Mouse (Mus musculus): Measurements from ENCODE around the gene Cutal.

Cutal gene

GRCm38 (mm10) chr2:34883190-34883589 lies 9.0 kb downstream of the Cutal start:
- in situ Hi-C loops (cut with MboI, MseI) = no loop called here

DNA sequence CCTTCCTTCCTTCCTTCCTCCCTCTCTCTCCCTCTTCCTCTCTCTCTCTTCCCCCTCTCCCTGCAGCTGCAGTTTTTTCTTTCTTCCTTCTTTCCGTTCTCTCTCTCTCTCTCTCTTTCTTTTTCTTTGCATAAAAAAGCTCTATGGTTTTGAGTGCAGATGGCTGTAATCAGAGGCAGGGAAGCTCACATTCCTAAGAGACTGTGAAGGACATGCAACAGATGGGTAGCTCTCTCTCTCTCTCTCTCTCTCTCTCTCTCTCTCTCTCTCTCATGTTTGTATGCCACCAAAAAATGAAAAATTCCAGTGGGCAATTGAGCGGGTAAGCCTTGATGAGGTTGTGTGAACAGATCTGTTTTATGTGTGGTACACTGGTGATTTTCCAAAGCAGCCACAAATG lies 10.0 kb downstream of the Cutal start:
- in situ Hi-C loops (cut with MboI, MseI) = no loop called here

DNA sequence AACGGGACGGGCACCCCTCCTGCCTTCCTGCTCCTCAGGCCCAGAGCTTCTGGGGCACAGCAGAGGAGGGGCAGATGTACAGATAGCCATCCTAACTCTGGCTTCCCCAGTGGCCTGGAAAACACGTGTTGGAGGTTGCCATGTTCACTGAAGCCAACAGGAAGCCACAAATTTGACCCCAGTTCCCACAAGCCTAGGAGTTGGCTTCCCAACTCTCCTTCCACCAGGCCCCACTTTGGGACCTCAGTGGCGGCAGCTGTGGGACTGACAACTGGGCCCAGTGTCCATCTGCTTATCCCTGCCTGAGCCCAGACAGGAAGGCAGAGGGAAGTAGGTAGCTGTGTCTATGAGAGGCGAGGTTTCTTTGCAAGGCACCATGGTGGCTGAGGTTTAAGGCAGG lies 19.8 kb downstream of the Cutal start:
- in situ Hi-C loops (cut with MboI, MseI) = no loop called here

- in situ Hi-C loops (cut with MboI, MseI) = no loop called here
Observed at GRCm38 (mm10) chr2:34895503-34896113, 21.4 kb downstream of the Cutal start.

DNA sequence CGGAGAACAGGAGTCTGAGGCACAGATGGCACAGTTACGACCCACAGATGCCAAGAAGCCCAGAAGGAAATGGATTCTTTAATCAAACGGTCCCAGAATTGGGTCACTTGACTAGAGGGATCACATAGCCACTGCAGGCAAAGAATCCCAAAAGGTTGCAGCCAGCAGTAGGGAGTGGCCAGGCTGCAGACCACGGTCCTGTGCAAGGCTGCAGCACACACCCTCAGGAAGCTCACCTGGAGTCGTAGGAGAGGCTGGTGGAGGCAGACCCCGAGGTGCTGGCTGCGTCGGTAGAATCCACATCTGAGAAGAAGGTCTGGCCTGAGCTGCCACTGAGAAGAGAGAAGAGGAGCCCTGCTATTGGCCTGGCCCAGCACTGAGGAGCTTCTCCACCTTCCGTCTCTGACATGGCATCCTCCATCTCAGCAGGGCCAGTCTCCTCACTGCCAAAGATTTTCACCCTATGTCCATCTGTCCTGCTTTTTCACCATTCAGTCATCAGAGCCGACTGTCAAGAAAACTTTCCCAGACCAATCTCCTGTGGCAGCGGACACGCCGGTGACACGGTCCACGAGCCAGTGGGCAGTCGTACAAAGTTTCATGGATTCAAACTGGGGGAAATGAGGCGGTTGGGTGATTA lies 22.7 kb downstream of the Cutal start:
- in situ Hi-C loops (cut with MboI, MseI) = no loop called here

DNA sequence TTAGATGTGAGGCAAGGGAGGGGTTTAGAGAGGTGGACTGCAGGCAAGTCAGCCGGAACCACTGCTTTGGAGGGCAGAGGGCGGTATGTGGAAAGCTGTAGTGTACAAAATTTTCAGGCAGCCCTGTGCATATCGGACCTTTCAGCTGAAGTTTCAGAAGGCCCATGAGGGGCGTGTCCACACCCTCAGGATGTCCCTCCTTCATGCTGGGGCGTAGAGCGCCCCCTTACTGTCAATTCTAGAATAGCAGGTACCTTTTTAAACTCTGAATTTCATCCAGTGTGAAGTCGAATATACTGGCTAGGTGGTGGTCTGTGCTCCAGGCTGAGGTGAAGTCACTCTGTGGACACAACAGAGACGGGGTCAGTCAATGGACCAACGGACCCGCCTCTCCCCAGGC lies 23.6 kb downstream of the Cutal start:
- in situ Hi-C loops (cut with MboI, MseI) = no loop called here

- in situ Hi-C loops (cut with MboI, MseI) = loop anchor here (10.0 kb wide), 1 partner anchor 1765 kb away; the partner anchor contains the start of gene Garnl3
Observed at GRCm38 (mm10) chr2:34899682-34900081, 25.5 kb downstream of the Cutal start.

DNA sequence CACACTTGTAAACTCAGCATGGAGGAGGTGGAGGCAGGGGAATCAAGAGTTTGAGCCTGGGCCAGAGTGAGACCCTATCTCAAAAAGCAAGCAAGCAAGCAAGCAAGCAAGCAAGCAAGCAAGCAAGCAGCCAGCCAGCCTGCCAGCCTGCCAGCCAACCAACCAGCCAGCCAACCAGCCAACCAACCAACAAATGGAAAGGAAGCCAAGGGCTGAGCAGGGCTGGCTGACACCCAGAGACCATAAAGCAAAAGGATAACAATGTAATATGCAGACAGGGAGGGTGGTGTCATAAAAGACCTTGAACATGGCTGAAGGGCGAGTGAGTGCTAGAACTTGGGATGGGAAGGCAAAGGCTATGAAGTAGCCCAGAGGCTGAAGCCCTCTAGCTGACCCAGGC lies 26.2 kb downstream of the Cutal start:
- in situ Hi-C loops (cut with MboI, MseI) = loop anchor here (10.0 kb wide), 1 partner anchor 1766 kb away; the partner anchor contains the start of gene Garnl3

DNA sequence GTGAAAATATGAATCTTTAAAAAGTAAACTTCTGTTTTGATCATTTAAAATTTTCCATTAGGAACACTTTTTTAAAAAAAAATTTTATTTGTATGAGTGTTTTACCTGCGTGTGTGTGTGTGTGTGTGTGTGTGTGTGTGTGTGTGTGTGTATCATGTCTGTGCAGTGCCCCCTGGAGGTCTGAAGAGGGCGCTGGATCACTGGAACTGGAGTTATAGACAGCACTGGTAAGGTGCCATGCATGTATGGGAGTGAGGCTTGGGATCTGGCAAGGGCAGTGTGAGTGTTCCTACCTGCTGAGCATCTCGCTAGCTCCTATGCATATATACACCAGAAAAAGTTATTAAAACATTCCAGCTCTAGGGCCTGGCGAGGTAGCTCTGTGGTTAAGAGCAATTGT lies 27.5 kb downstream of the Cutal start:
- in situ Hi-C loops (cut with MboI, MseI) = loop anchor here (10.0 kb wide), 1 partner anchor 1767 kb away; the partner anchor contains the start of gene Garnl3

- in situ Hi-C loops (cut with MboI, MseI) = loop anchor here (10.0 kb wide), 1 partner anchor 1768 kb away; the partner anchor contains the start of gene Garnl3
Observed at GRCm38 (mm10) chr2:34902731-34903130, 28.5 kb downstream of the Cutal start.

- in situ Hi-C loops (cut with MboI, MseI) = loop anchor here (10.0 kb wide), 1 partner anchor 1768 kb away; the partner anchor contains the start of gene Garnl3
Observed at GRCm38 (mm10) chr2:34903191-34903590, 29.0 kb downstream of the Cutal start.

DNA sequence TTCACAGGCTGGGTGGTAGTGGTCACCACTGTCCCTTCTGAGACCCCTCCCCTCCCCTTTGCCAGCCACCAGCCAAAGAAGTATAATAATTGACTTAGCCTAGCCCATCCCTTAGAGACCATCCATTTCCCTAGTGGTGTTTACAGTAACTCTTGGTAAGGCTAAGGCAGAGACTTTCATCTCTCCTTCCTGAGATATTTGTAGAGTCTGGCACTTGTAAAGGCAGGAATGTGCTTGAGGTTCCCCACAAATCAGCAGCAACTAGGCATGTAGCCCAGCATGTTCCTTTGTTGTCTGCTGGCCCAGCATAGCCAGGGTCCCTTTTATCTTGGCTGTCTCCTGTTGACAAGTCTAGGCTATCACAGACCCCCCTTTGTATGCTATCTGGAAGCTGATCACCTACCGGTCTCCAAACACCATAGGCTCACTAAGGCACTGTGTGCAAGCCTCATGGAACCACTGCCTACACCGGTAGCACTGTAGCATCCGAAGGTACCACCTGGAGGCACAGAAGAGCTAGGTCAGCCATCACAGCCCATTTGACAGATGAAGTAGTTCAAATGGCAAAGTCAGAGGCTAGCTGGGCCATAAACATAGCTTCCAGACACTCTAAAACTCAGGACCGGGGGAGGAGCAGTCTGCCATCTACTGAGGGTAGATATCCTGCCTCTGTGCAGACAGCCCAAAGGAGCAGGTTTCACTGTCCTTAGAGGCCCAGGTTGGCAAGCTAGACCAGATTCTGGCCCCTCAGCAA lies 29.6 kb downstream of the Cutal start:
- in situ Hi-C loops (cut with MboI, MseI) = loop anchor here (10.0 kb wide), 1 partner anchor 1769 kb away; the partner anchor contains the start of gene Garnl3

- in situ Hi-C loops (cut with MboI, MseI) = loop anchor here (10.0 kb wide), 1 partner anchor 1770 kb away; the partner anchor contains the start of gene Garnl3
Observed at GRCm38 (mm10) chr2:34904849-34905542, 30.8 kb downstream of the Cutal start.

DNA sequence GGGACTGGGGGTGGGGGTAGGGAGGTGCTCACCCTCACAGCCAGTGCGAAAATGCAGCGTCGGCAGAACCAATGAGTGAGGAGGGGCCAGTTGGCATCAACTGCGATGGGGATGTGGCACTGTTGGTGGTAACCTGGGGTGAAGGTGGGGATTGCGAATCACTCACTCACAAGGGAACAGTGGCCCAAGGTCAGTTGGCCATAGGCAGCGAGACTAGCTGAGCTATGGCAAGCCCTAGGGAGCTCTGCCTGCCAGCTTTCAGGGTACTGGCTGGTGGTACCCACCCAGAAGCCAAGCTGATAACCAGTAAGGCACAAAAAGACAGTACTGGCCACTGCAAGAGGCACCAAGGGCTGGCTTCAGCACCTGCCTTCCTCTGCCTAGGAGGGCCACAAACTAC lies 32.2 kb downstream of the Cutal start:
- in situ Hi-C loops (cut with MboI, MseI) = loop anchor here (10.0 kb wide), 1 partner anchor 1772 kb away; the partner anchor contains the start of gene Garnl3

DNA sequence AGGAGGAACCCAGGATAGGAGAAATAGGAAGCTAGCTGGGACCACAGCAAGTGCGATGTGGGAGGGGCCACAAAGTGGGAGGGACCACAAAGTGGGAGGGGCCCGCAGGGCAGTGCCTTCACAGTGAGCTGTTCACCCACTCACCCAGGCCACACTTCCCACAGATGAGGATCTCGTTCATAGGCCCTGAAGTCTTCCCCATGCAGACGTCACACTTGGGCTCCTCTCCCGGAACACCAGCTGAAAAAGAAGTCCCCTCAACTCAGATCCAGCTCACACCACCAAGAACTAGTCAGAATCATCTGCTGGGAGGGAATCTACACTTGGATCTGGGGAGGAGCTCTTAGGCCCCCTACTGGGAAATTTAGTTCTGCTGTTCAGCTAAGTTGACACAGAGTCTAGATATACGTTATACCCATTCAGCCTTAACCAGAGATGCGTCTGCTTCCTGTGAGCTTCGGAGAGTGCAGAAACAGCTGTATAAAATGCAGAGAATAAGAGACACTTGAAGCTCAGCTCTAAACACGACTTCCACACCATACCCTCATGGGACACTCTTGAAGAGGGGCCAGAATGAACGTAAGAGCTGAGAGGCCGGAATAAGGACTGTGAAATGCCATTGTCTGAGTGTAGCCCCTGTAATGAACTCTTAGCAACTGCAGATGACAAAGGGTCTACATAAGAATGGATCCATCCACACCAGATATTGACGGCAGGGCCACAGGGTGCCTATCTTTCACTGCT lies 32.8 kb downstream of the Cutal start:
- in situ Hi-C loops (cut with MboI, MseI) = loop anchor here (10.0 kb wide), 1 partner anchor 1772 kb away; the partner anchor contains the start of gene Garnl3

- in situ Hi-C loops (cut with MboI, MseI) = loop anchor here (10.0 kb wide), 1 partner anchor 1775 kb away; the partner anchor contains the start of gene Garnl3
Observed at GRCm38 (mm10) chr2:34909719-34910118, 35.5 kb downstream of the Cutal start.

DNA sequence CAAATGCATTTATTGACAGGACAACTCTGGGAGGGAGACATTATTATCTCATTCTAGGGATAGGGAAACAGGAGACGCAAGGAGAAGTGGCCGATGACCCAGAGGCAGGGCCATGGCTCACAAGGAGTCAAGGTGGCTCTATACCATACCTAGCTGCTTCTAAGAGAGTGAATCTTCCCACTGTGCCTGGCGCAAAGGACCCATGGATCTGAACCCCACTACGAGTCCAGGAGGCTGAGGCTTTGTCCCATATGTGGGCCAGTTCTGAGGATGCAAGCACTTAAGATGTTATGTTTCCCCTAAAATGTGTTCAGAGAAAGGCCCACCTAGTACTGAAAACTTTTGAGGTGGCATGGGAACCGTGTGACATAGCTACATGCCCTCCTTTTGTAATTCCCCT lies 37.7 kb downstream of the Cutal start:
- in situ Hi-C loops (cut with MboI, MseI) = no loop called here

GRCm38 (mm10) chr2:34912613-34913012 lies 38.4 kb downstream of the Cutal start:
- in situ Hi-C loops (cut with MboI, MseI) = no loop called here

GRCm38 (mm10) chr2:34913218-34914068 lies 39.2 kb downstream of the Cutal start, which contains the start of gene Phf19:
TSS of gene Phf19 (minus strand) at chr2:34914026.
- in situ Hi-C loops (cut with MboI, MseI) = no loop called here
